Mouse (Mus musculus): ENCODE results near the gene Kansl3. TPM values are rescaled to one million over a fixed set of nuclear protein-coding genes. Genes with fewer than 3 reads are reported as not detected.

Kansl3 gene
- polyA plus RNA-seq, 1 experiment from 2014 or later = 44.9 TPM

- Histone ChIP-seq H3K36me3 (replicated peaks) (no peaks in the 10 kb centered on the region), H3K4me2 (no peak overlapping the region), H3K9ac (no peak overlapping the region), H3K9me3 (no peaks in the 10 kb centered on the region), H3K4me1 (peaks cover 8% of the 10 kb centered on the region), H3K27me3 (replicated peaks) (peaks cover 15% of the 10 kb centered on the region), H3K27ac (no peak overlapping the region), H3K4me3 (no peak overlapping the region)
- 17% methylated on average over 3 of the region's 3 CpGs for WGBS
- no peak for ATAC-seq (replicated peaks)
Measured at GRCm38 (mm10) chr1:36309498-36309901, 59.5 kb downstream of the Kansl3 start.

GRCm38 (mm10) chr1:36308966-36309475 lies 60.0 kb downstream of the Kansl3 start:
- H3K36me3 ChIP-seq (replicated peaks) = no peaks in the 10 kb centered on the region
- no peak for ATAC-seq (replicated peaks)
- no peak overlapping the region for H3K9ac ChIP-seq
- no peaks in the 10 kb centered on the region for H3K9me3 ChIP-seq
- no peak overlapping the region for H3K4me2 ChIP-seq
- peaks cover 8% of the 10 kb centered on the region for H3K4me1 ChIP-seq
- peaks cover 15% of the 10 kb centered on the region for H3K27me3 ChIP-seq (replicated peaks)
- 61% methylated on average over 9 of the region's 9 CpGs for WGBS
- H3K27ac ChIP-seq = no peak overlapping the region
- no peak overlapping the region for H3K4me3 ChIP-seq

GRCm38 (mm10) chr1:36308451-36308901 lies 60.5 kb downstream of the Kansl3 start:
- Histone ChIP-seq H3K4me3 (peak overlapping the region; percentile 64), H3K9ac (peak overlapping the region; percentile 1; the same call in 1 of the 2 replicates), H3K36me3 (replicated peaks) (no peaks in the 10 kb centered on the region), H3K27ac (no peak overlapping the region), H3K9me3 (no peaks in the 10 kb centered on the region), H3K27me3 (replicated peaks) (peaks cover 15% of the 10 kb centered on the region), H3K4me2 (peak overlapping the region; percentile 93), H3K4me1 (peaks cover 8% of the 10 kb centered on the region)
- 3% methylated on average over 12 of the region's 12 CpGs for WGBS
- no peak for ATAC-seq (replicated peaks)

- Histone ChIP-seq H3K4me1 (peaks cover 14% of the 10 kb centered on the region), H3K4me3 (peak within 1 kb of the TSS; percentile 64), H3K9me3 (no peaks in the 10 kb centered on the region), H3K36me3 (replicated peaks) (no peaks in the 10 kb centered on the region), H3K27ac (peak within 1 kb of the TSS; percentile 46; the same call in 1 of the 2 replicates), H3K4me2 (peak within 1 kb of the TSS; percentile 93), H3K9ac (peak within 1 kb of the TSS; percentile 45), H3K27me3 (replicated peaks) (peaks cover 15% of the 10 kb centered on the region)
- under 1% methylated on average over 65 of the region's 65 CpGs for WGBS
- peak; percentile 93 for ATAC-seq (replicated peaks)
Measured at GRCm38 (mm10) chr1:36307495-36308280, 61.3 kb downstream of the Kansl3 start, which contains the start of gene Arid5a. Gene Arid5a (plus strand): TSS chr1:36307733.

- no peak overlapping the region for H3K9ac ChIP-seq
Measured at GRCm38 (mm10) chr1:36307121-36307494, 61.9 kb downstream of the Kansl3 start.

GRCm38 (mm10) chr1:36306120-36306519 lies 62.9 kb downstream of the Kansl3 start:
- Histone ChIP-seq H3K4me1 (peaks cover 14% of the 10 kb centered on the region), H3K36me3 (replicated peaks) (no peaks in the 10 kb centered on the region), H3K4me3 (no peak overlapping the region), H3K9me3 (no peaks in the 10 kb centered on the region), H3K27ac (no peak overlapping the region), H3K9ac (no peak overlapping the region), H3K4me2 (no peak overlapping the region), H3K27me3 (replicated peaks) (peaks cover 18% of the 10 kb centered on the region)
- WGBS = 84% methylated on average over 6 of the region's 6 CpGs
- no peak for ATAC-seq (replicated peaks)

More at GRCm38 (mm10) chr1:36307121-36307494, 61.9 kb downstream of the Kansl3 start:
- Histone ChIP-seq H3K4me2 (no peak overlapping the region), H3K27me3 (replicated peaks) (peaks cover 18% of the 10 kb centered on the region), H3K9me3 (no peaks in the 10 kb centered on the region), H3K27ac (no peak overlapping the region), H3K4me1 (peaks cover 14% of the 10 kb centered on the region), H3K4me3 (no peak overlapping the region), H3K36me3 (replicated peaks) (no peaks in the 10 kb centered on the region)
- ATAC-seq (replicated peaks) = peak; percentile 35
- WGBS = 73% methylated on average over 7 of the region's 7 CpGs

- ATAC-seq (replicated peaks) = no peak
- 79% methylated on average over 7 of the region's 7 CpGs for WGBS
- H3K4me3 ChIP-seq = no peak overlapping the region
- peaks cover 16% of the 10 kb centered on the region for H3K27me3 ChIP-seq (replicated peaks)
- no peak overlapping the region for H3K4me2 ChIP-seq
- H3K4me1 ChIP-seq = peaks cover 14% of the 10 kb centered on the region
- no peaks in the 10 kb centered on the region for H3K9me3 ChIP-seq
- H3K36me3 ChIP-seq (replicated peaks) = no peaks in the 10 kb centered on the region
- H3K27ac ChIP-seq = no peak overlapping the region
- no peak overlapping the region for H3K9ac ChIP-seq
Measured at GRCm38 (mm10) chr1:36304764-36305163, 64.2 kb downstream of the Kansl3 start.

GRCm38 (mm10) chr1:36303381-36304320 lies 65.3 kb downstream of the Kansl3 start:
- Histone ChIP-seq H3K9ac (peak overlapping the region; percentile 42), H3K27me3 (replicated peaks) (peaks cover 5% of the 10 kb centered on the region), H3K9me3 (no peaks in the 10 kb centered on the region), H3K27ac (0 out of 2 replicates have a peak overlapping the region, but pooled peaks have one; percentile 42), H3K4me3 (peak overlapping the region; percentile 40), H3K36me3 (replicated peaks) (no peaks in the 10 kb centered on the region), H3K4me2 (peak overlapping the region; percentile 91), H3K4me1 (peaks cover 12% of the 10 kb centered on the region)
- ATAC-seq (replicated peaks) = peak; percentile 48
- WGBS = 9% methylated on average over 30 of the region's 30 CpGs

GRCm38 (mm10) chr1:36302957-36303356 lies 66.0 kb downstream of the Kansl3 start:
- no peaks in the 10 kb centered on the region for H3K36me3 ChIP-seq (replicated peaks)
- H3K9ac ChIP-seq = peak overlapping the region; percentile 42
- H3K4me1 ChIP-seq = peaks cover 6% of the 10 kb centered on the region
- 0 out of 2 replicates have a peak overlapping the region, but pooled peaks have one; percentile 42 for H3K27ac ChIP-seq
- WGBS = 17% methylated on average over 9 of the region's 9 CpGs
- no peaks in the 10 kb centered on the region for H3K9me3 ChIP-seq
- ATAC-seq (replicated peaks) = no peak
- peaks cover 6% of the 10 kb centered on the region; the same call in 1 of the 2 replicates for H3K27me3 ChIP-seq (replicated peaks)
- H3K4me2 ChIP-seq = peak overlapping the region; percentile 91
- peak overlapping the region; percentile 40 for H3K4me3 ChIP-seq

GRCm38 (mm10) chr1:36302273-36302672 lies 66.7 kb downstream of the Kansl3 start:
- Histone ChIP-seq H3K9me3 (no peaks in the 10 kb centered on the region), H3K4me2 (no peak overlapping the region)
- WGBS = 77% methylated on average over 8 of the region's 8 CpGs

GRCm38 (mm10) chr1:36300486-36300885 lies 68.5 kb downstream of the Kansl3 start:
- H3K36me3 ChIP-seq (replicated peaks) = no peaks in the 10 kb centered on the region
- no peak overlapping the region for H3K4me2 ChIP-seq
- H3K4me3 ChIP-seq = no peak overlapping the region
- H3K9me3 ChIP-seq = no peaks in the 10 kb centered on the region
- WGBS = 92% methylated on average over 6 of the region's 6 CpGs
- no peak overlapping the region for H3K27ac ChIP-seq
- ATAC-seq (replicated peaks) = no peak
- H3K4me1 ChIP-seq = peaks cover 6% of the 10 kb centered on the region
- peaks cover 6% of the 10 kb centered on the region; the same call in 1 of the 2 replicates for H3K27me3 ChIP-seq (replicated peaks)
- no peak overlapping the region for H3K9ac ChIP-seq

More at GRCm38 (mm10) chr1:36302273-36302672, 66.7 kb downstream of the Kansl3 start:
- ATAC-seq (replicated peaks) = no peak
- peaks cover 6% of the 10 kb centered on the region for H3K4me1 ChIP-seq
- H3K4me3 ChIP-seq = no peak overlapping the region
- no peaks in the 10 kb centered on the region for H3K36me3 ChIP-seq (replicated peaks)
- H3K9ac ChIP-seq = no peak overlapping the region
- no peak overlapping the region for H3K27ac ChIP-seq
- H3K27me3 ChIP-seq (replicated peaks) = peaks cover 6% of the 10 kb centered on the region; the same call in 1 of the 2 replicates
